Mouse (Mus musculus) liver, embryonic 11.5 days (tissue): ENCODE measurements around the gene Dcaf5. TPM values are rescaled to one million over a fixed set of nuclear protein-coding genes. Genes with fewer than 3 reads are reported as not detected.

Experiments used
- ATAC-seq: fragments of 200-750 bp; cut with Nextera tagmentation; replicated peaks from 2 replicates; pipeline ENCODE4 v1.8.0; 2017; ENCODE audit warnings: moderate number of reproducible peaks, mild to moderate bottlenecking, moderate TSS enrichment, moderate library complexity; ENCODE audit not compliant: low FRiP score
- DNase-seq: peaks from one replicate; pipeline ENCODE4 v3.0.0-alpha.2; 2017; ENCODE audit warnings: low spot score
- H3K27ac ChIP-seq: fragments of 300-500 bp; sonication (generic); 2 replicates; pipeline ENCODE4 v1.5.1; 2014; ENCODE audit warnings: mild to moderate bottlenecking, low read depth, low read length, control low read depth
- H3K27me3 ChIP-seq: fragments of 300-500 bp; sonication (generic); replicated peaks from 2 replicates; pipeline ENCODE4 v1.6.1; 2014; ENCODE audit warnings: low read length, mixed read lengths; ENCODE audit not compliant: control insufficient read depth, insufficient read depth
- H3K36me3 ChIP-seq: fragments of 300-500 bp; sonication (generic); 2 replicates; pipeline ENCODE4 v1.6.1; 2014; ENCODE audit warnings: mild to moderate bottlenecking, low read length, moderate library complexity, mixed read lengths; ENCODE audit not compliant: control insufficient read depth, insufficient read depth
- H3K4me1 ChIP-seq: fragments of 300-500 bp; sonication (generic); replicated peaks from 2 replicates; pipeline ENCODE4 v1.6.1; 2014; ENCODE audit warnings: low read length, mixed read lengths; ENCODE audit not compliant: control insufficient read depth, insufficient read depth
- H3K4me2 ChIP-seq: fragments of 300-500 bp; sonication (generic); 2 replicates; pipeline ENCODE4 v1.6.1; 2014; ENCODE audit warnings: mild to moderate bottlenecking, control low read depth, moderate library complexity
- H3K4me3 ChIP-seq: fragments of 300-500 bp; sonication (generic); 2 replicates; pipeline ENCODE4 v1.5.1; 2014; ENCODE audit warnings: low read depth, low read length, control low read depth
- H3K9ac ChIP-seq: fragments of 300-500 bp; sonication (generic); 2 replicates; pipeline ENCODE4 v1.6.1; 2014; ENCODE audit warnings: low read depth, low read length, control low read depth
- H3K9me3 ChIP-seq: fragments of 300-500 bp; sonication (generic); 2 replicates; pipeline ENCODE4 v1.6.1; 2016; ENCODE audit warnings: low read length, inconsistent platforms, mixed read lengths; ENCODE audit not compliant: control insufficient read depth
- WGBS: fragments of 180-500 bp; shearing (Covaris S2); extraction: QIAGEN DNeasy Blood & Tissue Kit; methylation state at CpG from one replicate; pipeline ENCODE4 v1.1.7; 2014; 5-methylcytosine and 5-hydroxymethylcytosine counted together
- polyA plus RNA-seq: library from polyadenylated mRNA; unstranded; fragments of >200 nt; fragmentation: Nextera tagmentation; extraction: Ambion mirVana; gene quantifications from 2 replicates; pipeline ENCODE4 v1.2.1, GENCODE M21; 2014

Gene Dcaf5
- polyA plus RNA-seq, 1 experiment from 2014 or later: 5.1 TPM

GRCm38 (mm10) chr12:80300833-80301456, 135.5 kb downstream of the Dcaf5 start:
- DNase-seq: no peak
- no peaks in the 10 kb centered on the region for H3K27me3 ChIP-seq
- H3K4me1 ChIP-seq: no peaks in the 10 kb centered on the region
- no peak overlapping the region for H3K9ac ChIP-seq
- no peak overlapping the region for H3K4me2 ChIP-seq
- ATAC-seq: no peak
- H3K4me3 ChIP-seq: no peak overlapping the region
- H3K27ac ChIP-seq: no peak overlapping the region
- 73% methylated on average over 9 of the region's 9 CpGs for WGBS
- H3K36me3 ChIP-seq: no peaks in the 10 kb centered on the region
- no peaks in the 10 kb centered on the region for H3K9me3 ChIP-seq

- no peaks in the 10 kb centered on the region for H3K27me3 ChIP-seq
- ATAC-seq (no peak), DNase-seq (no peak)
- no peak overlapping the region for H3K4me3 ChIP-seq
- no peaks in the 10 kb centered on the region for H3K4me1 ChIP-seq
- H3K9me3 ChIP-seq: no peaks in the 10 kb centered on the region
- WGBS: 50% methylated on average over 6 of the region's 6 CpGs
- H3K4me2 ChIP-seq: no peak overlapping the region
- no peak overlapping the region for H3K27ac ChIP-seq
- no peaks in the 10 kb centered on the region for H3K36me3 ChIP-seq
- H3K9ac ChIP-seq: no peak overlapping the region
Observed at GRCm38 (mm10) chr12:80298714-80299113, 137.7 kb downstream of the Dcaf5 start.

- H3K4me2 ChIP-seq: no peak overlapping the region
- ATAC-seq (no peak), DNase-seq (no peak)
- no peak overlapping the region for H3K4me3 ChIP-seq
- H3K36me3 ChIP-seq: no peaks in the 10 kb centered on the region
- WGBS: 65% methylated on average over 3 of the region's 3 CpGs
- H3K9me3 ChIP-seq: no peaks in the 10 kb centered on the region
- H3K27ac ChIP-seq: no peak overlapping the region
- H3K4me1 ChIP-seq: 0 out of 2 replicates have a peak, but pooled peaks cover 3% of the 10 kb centered on the region
- H3K9ac ChIP-seq: no peak overlapping the region
- H3K27me3 ChIP-seq: no peaks in the 10 kb centered on the region
Observed at GRCm38 (mm10) chr12:80291895-80292435, 144.4 kb downstream of the Dcaf5 start.

GRCm38 (mm10) chr12:80290964-80291363, 145.4 kb downstream of the Dcaf5 start:
- H3K27ac ChIP-seq: no peak overlapping the region

GRCm38 (mm10) chr12:80290483-80290882, 145.9 kb downstream of the Dcaf5 start:
- WGBS: 41% methylated on average over 4 of the region's 4 CpGs
- Histone ChIP-seq H3K27ac (no peak overlapping the region), H3K36me3 (no peaks in the 10 kb centered on the region), H3K27me3 (no peaks in the 10 kb centered on the region), H3K9me3 (no peaks in the 10 kb centered on the region), H3K4me2 (no peak overlapping the region), H3K9ac (no peak overlapping the region), H3K4me1 (0 out of 2 replicates have a peak, but pooled peaks cover 3% of the 10 kb centered on the region), H3K4me3 (no peak overlapping the region)
- no peak for ATAC-seq
- DNase-seq: no peak

More at GRCm38 (mm10) chr12:80290964-80291363, 145.4 kb downstream of the Dcaf5 start:
- Histone ChIP-seq H3K9ac (no peak overlapping the region), H3K4me2 (no peak overlapping the region), H3K9me3 (no peaks in the 10 kb centered on the region), H3K36me3 (no peaks in the 10 kb centered on the region), H3K4me1 (0 out of 2 replicates have a peak, but pooled peaks cover 3% of the 10 kb centered on the region), H3K27me3 (no peaks in the 10 kb centered on the region), H3K4me3 (no peak overlapping the region)
- WGBS: 80% methylated on average over 8 of the region's 8 CpGs
- ATAC-seq (no peak), DNase-seq (no peak)

- Histone ChIP-seq H3K27ac (no peak overlapping the region), H3K4me3 (no peak overlapping the region), H3K4me1 (0 out of 2 replicates have a peak, but pooled peaks cover 3% of the 10 kb centered on the region), H3K4me2 (no peak overlapping the region), H3K36me3 (no peaks in the 10 kb centered on the region), H3K27me3 (no peaks in the 10 kb centered on the region), H3K9ac (no peak overlapping the region), H3K9me3 (no peaks in the 10 kb centered on the region)
- ATAC-seq (no peak), DNase-seq (no peak)
- 52% methylated on average over 3 of the region's 3 CpGs for WGBS
Observed at GRCm38 (mm10) chr12:80289722-80290121, 146.7 kb downstream of the Dcaf5 start.

- 49% methylated on average over 5 of the region's 5 CpGs for WGBS
Observed at GRCm38 (mm10) chr12:80285890-80286289, 150.5 kb downstream of the Dcaf5 start.

More at GRCm38 (mm10) chr12:80285890-80286289, 150.5 kb downstream of the Dcaf5 start:
- Histone ChIP-seq H3K4me1 (0 out of 2 replicates have a peak, but pooled peaks cover 3% of the 10 kb centered on the region), H3K4me3 (no peak overlapping the region), H3K36me3 (no peaks in the 10 kb centered on the region), H3K4me2 (no peak overlapping the region), H3K27ac (no peak overlapping the region), H3K9me3 (no peaks in the 10 kb centered on the region), H3K27me3 (no peaks in the 10 kb centered on the region), H3K9ac (no peak overlapping the region)
- DNase-seq: no peak
- no peak for ATAC-seq
